Mouse (Mus musculus): ENCODE measurements around the gene Ttc17.
A peak's percentile ranks its signal among the peaks of the same experiment; 100 is the strongest.
"Not testable (repeated sequence)": the region's sequence is repeated elsewhere in the genome, so short reads cannot be mapped to it uniquely, and the experiment has no call there.

The Ttc17 gene

GRCm38 (mm10) chr2:94406083-94406957 lies at the start of gene Ttc17:
Ttc17 (minus strand) TSS chr2:94406689.
- DNase-seq (ENCODE audit: low spot score): peak; percentile 71

- DNase-seq (ENCODE audit: low spot score): no peak
Measured at GRCm38 (mm10) chr2:94449643-94450042, 43.2 kb upstream of the Ttc17 start.

- no peak for DNase-seq (ENCODE audit: low spot score)
Measured at GRCm38 (mm10) chr2:94436952-94437351, 30.5 kb upstream of the Ttc17 start.

GRCm38 (mm10) chr2:94435481-94435880 lies 29.0 kb upstream of the Ttc17 start:
- no peak for DNase-seq (ENCODE audit: low spot score)

- no peak for DNase-seq (ENCODE audit: low spot score)
Measured at GRCm38 (mm10) chr2:94434833-94435232, 28.3 kb upstream of the Ttc17 start.

- no peak for DNase-seq (ENCODE audit: low spot score)
Measured at GRCm38 (mm10) chr2:94432214-94432613, 25.7 kb upstream of the Ttc17 start.

GRCm38 (mm10) chr2:94428456-94428855 lies 22.0 kb upstream of the Ttc17 start:
- no peak for DNase-seq (ENCODE audit: low spot score)

- DNase-seq (ENCODE audit: low spot score): no peak
Measured at GRCm38 (mm10) chr2:94407441-94407840, 952 bp upstream of the Ttc17 start.

GRCm38 (mm10) chr2:94407021-94407420 lies 532 bp upstream of the Ttc17 start:
- DNase-seq (ENCODE audit: low spot score): no peak

- no peak for DNase-seq (ENCODE audit: low spot score)
Measured at GRCm38 (mm10) chr2:94405397-94406082, 949 bp downstream of the Ttc17 start.

- DNase-seq (ENCODE audit: low spot score): no peak
Measured at GRCm38 (mm10) chr2:94404512-94405240, 1.8 kb downstream of the Ttc17 start.

GRCm38 (mm10) chr2:94402561-94402960 lies 3.9 kb downstream of the Ttc17 start:
- no peak for DNase-seq (ENCODE audit: low spot score)

- no peak for DNase-seq (ENCODE audit: low spot score)
Measured at GRCm38 (mm10) chr2:94402096-94402495, 4.4 kb downstream of the Ttc17 start.

- no peak for DNase-seq (ENCODE audit: low spot score)
Measured at GRCm38 (mm10) chr2:94401006-94401405, 5.5 kb downstream of the Ttc17 start.

- DNase-seq (ENCODE audit: low spot score): no peak
Measured at GRCm38 (mm10) chr2:94398138-94398970, 8.1 kb downstream of the Ttc17 start.

- no peak for DNase-seq (ENCODE audit: low spot score)
Measured at GRCm38 (mm10) chr2:94397453-94397852, 9.0 kb downstream of the Ttc17 start.

- no peak for DNase-seq (ENCODE audit: low spot score)
Measured at GRCm38 (mm10) chr2:94396325-94396724, 10.2 kb downstream of the Ttc17 start.

GRCm38 (mm10) chr2:94391127-94391526 lies 15.4 kb downstream of the Ttc17 start:
- not testable (repeated sequence) for DNase-seq (ENCODE audit: low spot score)

- DNase-seq (ENCODE audit: low spot score): no peak
Measured at GRCm38 (mm10) chr2:94389000-94389399, 17.5 kb downstream of the Ttc17 start.

- DNase-seq (ENCODE audit: low spot score): no peak
Measured at GRCm38 (mm10) chr2:94387846-94388245, 18.6 kb downstream of the Ttc17 start.

- not testable (repeated sequence) for DNase-seq (ENCODE audit: low spot score)
Measured at GRCm38 (mm10) chr2:94384483-94384882, 22.0 kb downstream of the Ttc17 start.
